Mouse (Mus musculus) limb, embryonic 14.5 days (tissue): Measurements from ENCODE around the gene Abhd4. TPM values are rescaled to one million over a fixed set of nuclear protein-coding genes. Genes with fewer than 3 reads are reported as not detected.

Experiments used
- ATAC-seq: fragments of 200-750 bp; cut with Nextera tagmentation; 2 replicates; pipeline ENCODE4 v1.8.0; 2017; ENCODE audit warnings: low read depth, moderate number of reproducible peaks, moderate TSS enrichment; ENCODE audit not compliant: low FRiP score
- DNase-seq: peaks from one replicate; pipeline ENCODE4 v3.0.0-alpha.2; 2015; ENCODE audit warnings: low spot score
- H3K27ac ChIP-seq: fragments of 300-500 bp; sonication (generic); replicated peaks from 2 replicates; pipeline ENCODE4 v1.5.1; 2014; ENCODE audit warnings: low read depth, mild to moderate bottlenecking, low read length, moderate library complexity, mixed read lengths
- H3K27me3 ChIP-seq: fragments of 300-500 bp; sonication (generic); 2 replicates; pipeline ENCODE4 v1.6.1; 2014; ENCODE audit warnings: low read length, mixed read lengths; ENCODE audit not compliant: control insufficient read depth, insufficient read depth
- H3K36me3 ChIP-seq: fragments of 300-500 bp; sonication (generic); 2 replicates; pipeline ENCODE4 v1.6.1; 2014; ENCODE audit warnings: mild to moderate bottlenecking, low read length, moderate library complexity, mixed read lengths; ENCODE audit not compliant: control insufficient read depth, insufficient read depth
- H3K4me1 ChIP-seq: fragments of 300-500 bp; sonication (generic); 2 replicates; pipeline ENCODE4 v1.6.1; 2014; ENCODE audit warnings: antibody characterized with exemption, low read length, mixed read lengths; ENCODE audit not compliant: control insufficient read depth, insufficient read depth
- H3K4me2 ChIP-seq: fragments of 300-500 bp; sonication (generic); replicated peaks from 2 replicates; pipeline ENCODE4 v1.6.1; 2014; ENCODE audit warnings: low read depth, mild to moderate bottlenecking, low read length, moderate library complexity; ENCODE audit not compliant: severe bottlenecking
- H3K4me3 ChIP-seq: fragments of 300-500 bp; sonication (generic); replicated peaks from 2 replicates; pipeline ENCODE4 v1.5.1; 2014; ENCODE audit warnings: low read length
- H3K9ac ChIP-seq: fragments of 300-500 bp; sonication (generic); 2 replicates; pipeline ENCODE4 v1.6.1; 2014; ENCODE audit warnings: mild to moderate bottlenecking, low read depth, low read length, moderate library complexity; ENCODE audit not compliant: severe bottlenecking
- H3K9me3 ChIP-seq: fragments of 300-500 bp; sonication (generic); 2 replicates; pipeline ENCODE4 v1.6.1; 2016; ENCODE audit warnings: low read length; ENCODE audit not compliant: control insufficient read depth
- POLR2A ChIP-seq: fragments of 200-500 bp; IDR thresholded peaks from 2 replicates; pipeline ENCODE4 v1.8.0; 2012; ENCODE audit warnings: inconsistent platforms, mild to moderate bottlenecking, moderate library complexity, borderline replicate concordance; ENCODE audit not compliant: insufficient read depth, insufficient read length; ENCODE audit errors: extremely low read depth
- WGBS: fragments of 180-500 bp; shearing (Covaris S2); extraction: QIAGEN DNeasy Blood & Tissue Kit; methylation state at CpG from one replicate; pipeline ENCODE4 v1.1.7; 2014; 5-methylcytosine and 5-hydroxymethylcytosine counted together
- polyA plus RNA-seq, 2 experiments: library from polyadenylated mRNA; depleted of rRNA in 1 of 2; stranded (reverse) in 1 of 2; unstranded in 1 of 2; fragments of >200 nt; fragmentation: Nextera tagmentation in 1 of 2; extraction: Ambion mirVana in 1 of 2; gene quantifications; 2 replicates each; pipeline versions ENCODE4 v1.2.1 to v1.2.3; 2012 to 2014

The Abhd4 gene
- polyA plus RNA-seq, 2 experiments, result 27.7 to 58.4 TPM

DNA sequence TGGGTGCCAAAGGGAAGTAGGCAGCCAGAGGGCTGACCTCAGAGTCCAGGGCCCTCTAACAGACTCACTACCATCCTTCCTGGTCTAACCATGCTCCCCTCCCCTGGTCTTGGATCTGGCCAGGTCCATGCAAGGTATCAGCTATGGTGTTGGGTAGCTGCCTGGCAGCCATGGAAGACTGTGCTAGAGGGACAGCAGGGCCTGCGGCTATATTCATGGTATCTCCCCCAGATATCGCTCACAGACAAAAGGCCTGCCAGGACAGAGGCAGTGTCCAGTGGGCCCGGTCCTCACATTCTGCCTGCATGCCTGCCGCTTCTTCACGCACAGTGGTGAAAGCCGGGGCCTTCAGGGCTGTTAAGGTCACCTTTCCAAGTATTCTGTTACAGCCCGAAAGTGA lies 10.2 kb downstream of the Abhd4 start:
- H3K9me3 ChIP-seq, result no peaks in the 10 kb centered on the region
- no peaks in the 10 kb centered on the region for H3K27me3 ChIP-seq
- H3K4me1 ChIP-seq, result peaks cover 9% of the 10 kb centered on the region
- ATAC-seq, result no peak
- H3K27ac ChIP-seq, result no peak overlapping the region
- H3K4me2 ChIP-seq, result no peak overlapping the region
- 94% methylated on average over 7 of the region's 7 CpGs for WGBS
- no peak for TF ChIP-seq POLR2A
- peaks cover 47% of the 10 kb centered on the region for H3K36me3 ChIP-seq
- no peak overlapping the region for H3K4me3 ChIP-seq
- H3K9ac ChIP-seq, result no peak overlapping the region
- DNase-seq, result no peak

DNA sequence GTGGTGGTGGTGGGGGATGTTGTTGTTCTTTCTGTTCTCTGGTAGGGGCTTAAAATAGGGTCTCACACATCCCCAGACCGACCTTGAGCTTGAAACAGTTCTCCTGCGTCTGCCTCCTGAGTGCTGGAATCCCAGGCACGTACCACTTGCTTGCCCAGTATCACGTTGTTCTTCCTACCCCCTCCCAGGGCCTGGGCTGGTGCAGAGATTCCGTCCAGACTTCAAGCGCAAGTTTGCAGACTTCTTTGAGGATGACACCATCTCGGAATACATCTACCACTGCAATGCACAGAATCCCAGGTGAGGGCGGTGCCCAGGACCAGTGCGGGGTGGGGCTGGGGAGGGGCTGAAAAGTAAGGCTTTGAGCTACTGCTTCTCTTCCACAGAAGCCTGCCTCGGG lies 11.1 kb downstream of the Abhd4 start:
- Histone ChIP-seq H3K4me2 (no peak overlapping the region), H3K4me3 (no peak overlapping the region), H3K4me1 (peaks cover 4% of the 10 kb centered on the region), H3K9me3 (no peaks in the 10 kb centered on the region), H3K9ac (no peak overlapping the region), H3K27ac (no peak overlapping the region), H3K27me3 (no peaks in the 10 kb centered on the region), H3K36me3 (peaks cover 50% of the 10 kb centered on the region)
- no peak for TF ChIP-seq POLR2A
- WGBS, result 66% methylated on average over 10 of the region's 10 CpGs
- ATAC-seq (no peak), DNase-seq (no peak)

DNA sequence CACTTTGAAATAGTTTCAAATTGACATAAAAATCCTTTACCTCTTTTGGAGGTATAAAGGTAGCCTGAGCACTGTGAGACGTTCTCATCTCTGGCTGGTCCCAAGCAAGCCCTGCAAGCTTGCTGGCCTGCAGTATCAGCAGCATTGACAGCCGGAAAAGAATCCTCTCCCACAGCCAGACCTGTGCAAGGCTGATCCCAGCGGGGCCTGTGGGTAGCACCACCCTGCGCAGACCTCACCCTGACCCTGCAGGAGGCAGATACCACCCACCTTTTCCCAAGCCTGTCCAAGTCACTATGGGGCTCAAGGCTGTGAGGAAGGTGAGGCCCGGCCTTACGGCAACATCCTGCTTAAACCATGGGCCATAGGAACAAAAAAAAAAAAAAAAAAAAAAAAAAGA lies 12.0 kb downstream of the Abhd4 start:
- H3K36me3 ChIP-seq, result peaks cover 50% of the 10 kb centered on the region
- H3K4me2 ChIP-seq, result no peak overlapping the region
- H3K27me3 ChIP-seq, result no peaks in the 10 kb centered on the region
- DNase-seq (no peak), ATAC-seq (no peak)
- no peak overlapping the region for H3K4me3 ChIP-seq
- H3K27ac ChIP-seq, result no peak overlapping the region
- no peak overlapping the region for H3K9ac ChIP-seq
- H3K9me3 ChIP-seq, result no peaks in the 10 kb centered on the region
- no peak for TF ChIP-seq POLR2A
- H3K4me1 ChIP-seq, result no peaks in the 10 kb centered on the region
- WGBS, result 88% methylated on average over 6 of the region's 6 CpGs

DNA sequence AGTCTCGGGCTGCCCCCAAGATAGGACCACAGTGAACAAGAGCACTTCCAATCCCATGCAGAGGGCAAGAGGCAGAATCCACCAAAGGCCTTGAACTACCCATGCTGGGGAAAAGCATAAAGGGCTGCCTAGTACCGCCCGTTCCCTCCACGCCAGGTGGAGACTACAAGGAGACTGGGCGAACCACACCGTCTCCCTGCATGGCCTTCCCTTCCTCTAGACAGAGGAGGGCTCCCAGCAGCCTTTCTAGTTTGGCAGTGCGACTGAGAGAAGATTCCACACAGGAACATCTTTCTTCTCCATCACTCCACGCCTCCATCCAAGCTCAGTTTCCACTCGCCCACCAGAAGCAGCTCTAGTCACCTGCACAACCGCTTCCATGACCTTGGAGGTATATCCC lies 14.0 kb downstream of the Abhd4 start:
- TF ChIP-seq POLR2A, result no peak
- Histone ChIP-seq H3K4me3 (no peak overlapping the region), H3K9me3 (no peaks in the 10 kb centered on the region), H3K27ac (no peak overlapping the region), H3K36me3 (peaks cover 45% of the 10 kb centered on the region), H3K27me3 (no peaks in the 10 kb centered on the region), H3K4me2 (no peak overlapping the region), H3K4me1 (no peaks in the 10 kb centered on the region), H3K9ac (no peak overlapping the region)
- 93% methylated on average over 10 of the region's 10 CpGs for whole genome bisulfite sequencing
- ATAC-seq (no peak), DNase-seq (no peak)

GRCm38 (mm10) chr14:54269566-54269965 lies 15.6 kb downstream of the Abhd4 start:
- TF ChIP-seq POLR2A, result no peak
- Histone ChIP-seq H3K36me3 (peaks cover 35% of the 10 kb centered on the region), H3K9me3 (no peaks in the 10 kb centered on the region), H3K27me3 (no peaks in the 10 kb centered on the region), H3K4me3 (no peak overlapping the region), H3K9ac (no peak overlapping the region), H3K27ac (no peak overlapping the region), H3K4me1 (no peaks in the 10 kb centered on the region), H3K4me2 (no peak overlapping the region)
- DNase-seq (no peak), ATAC-seq (no peak)
- WGBS, result 86% methylated on average over 3 of the region's 3 CpGs

- no peak for TF ChIP-seq POLR2A
- H3K4me2 ChIP-seq, result no peak overlapping the region
- no peak overlapping the region for H3K9ac ChIP-seq
- H3K36me3 ChIP-seq, result peaks cover 27% of the 10 kb centered on the region
- no peak overlapping the region for H3K4me3 ChIP-seq
- ATAC-seq, result no peak
- no peaks in the 10 kb centered on the region for H3K4me1 ChIP-seq
- no peak overlapping the region for H3K27ac ChIP-seq
- H3K27me3 ChIP-seq, result no peaks in the 10 kb centered on the region
- no peak for DNase-seq
- H3K9me3 ChIP-seq, result no peaks in the 10 kb centered on the region
- WGBS, result 88% methylated on average over 3 of the region's 3 CpGs
Measured at GRCm38 (mm10) chr14:54270413-54270812, 16.4 kb downstream of the Abhd4 start.
